Mouse (Mus musculus): ENCODE data around the gene Osbpl6. TPM values are rescaled to one million over a fixed set of nuclear protein-coding genes. Genes with fewer than 3 reads are reported as not detected.

Gene Osbpl6
- polyA plus RNA-seq, 1 experiment from 2014 or later = 23.1 TPM

DNA sequence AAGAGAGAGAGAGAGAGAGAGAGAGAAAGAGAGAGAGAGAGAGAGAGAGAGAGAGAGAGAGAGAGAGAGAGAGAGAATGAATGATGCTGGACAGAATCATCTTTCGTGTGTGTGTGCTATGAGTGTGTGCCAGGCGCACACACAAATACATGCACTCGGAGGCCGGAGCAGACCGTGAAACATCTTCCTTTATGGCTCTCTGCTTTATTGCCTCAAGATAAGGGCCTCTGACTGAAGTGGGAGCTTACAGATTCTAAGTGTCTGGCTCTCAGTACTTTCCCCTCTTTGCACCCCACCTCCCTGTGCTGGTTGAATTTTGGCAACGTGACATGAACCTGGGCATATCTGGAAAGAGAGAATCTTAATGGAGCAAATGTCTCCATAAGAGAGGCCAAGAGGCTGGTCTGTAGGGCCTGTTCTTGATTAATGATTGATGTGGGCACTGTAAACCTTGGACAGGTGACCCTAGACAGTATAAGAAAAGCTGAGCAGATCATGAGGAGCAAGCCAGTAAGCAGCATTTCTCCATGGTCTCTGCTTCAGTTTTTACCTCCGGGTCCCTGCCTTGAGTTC is 29.4 kb downstream of the Osbpl6 start:
- Histone ChIP-seq H3K9me3 (replicated peaks; ENCODE audit: control insufficient read depth, low read length, poor library complexity, severe bottlenecking) (no peaks in the 10 kb centered on the region), H3K27me3 (ENCODE audit: control insufficient read depth, insufficient read depth, low read depth, low read length) (no peaks in the 10 kb centered on the region), H3K9ac (ENCODE audit: low read depth, low read length) (no peak overlapping the region), H3K4me3 (ENCODE audit: low read depth, low read length) (no peak overlapping the region), H3K36me3 (ENCODE audit: control insufficient read depth, insufficient read depth, low read length) (no peaks in the 10 kb centered on the region), H3K4me2 (ENCODE audit: low read length) (no peak overlapping the region), H3K27ac (ENCODE audit: low read length) (no peak overlapping the region), H3K4me1 (ENCODE audit: control insufficient read depth, insufficient read depth, low read length) (peaks cover 14% of the 10 kb centered on the region)
- no peak for ATAC-seq
- 88% methylated on average over 7 of the region's 7 CpGs for WGBS

DNA sequence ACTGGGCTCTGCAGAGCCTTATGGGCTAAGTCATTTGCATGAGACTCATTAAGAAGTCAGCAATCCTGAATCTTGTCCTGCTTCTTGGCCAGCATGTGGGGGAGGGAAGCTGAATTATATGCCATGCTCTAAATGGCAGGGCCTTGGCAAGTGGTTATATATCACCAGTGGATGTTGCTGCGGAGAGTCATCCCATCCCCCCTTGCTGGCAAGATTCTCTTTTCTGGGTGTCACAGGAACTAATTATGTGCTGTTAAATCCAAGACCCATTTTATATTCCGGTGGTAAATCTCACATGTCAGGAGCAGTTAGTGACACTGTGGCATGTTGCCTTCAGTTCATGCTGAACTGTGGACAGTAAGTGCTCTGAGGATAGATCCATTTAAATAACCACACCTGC is 31.1 kb downstream of the Osbpl6 start:
- Histone ChIP-seq H3K9me3 (replicated peaks; ENCODE audit: control insufficient read depth, low read length, poor library complexity, severe bottlenecking) (no peaks in the 10 kb centered on the region), H3K27me3 (ENCODE audit: control insufficient read depth, insufficient read depth, low read depth, low read length) (no peaks in the 10 kb centered on the region), H3K27ac (ENCODE audit: low read length) (no peak overlapping the region), H3K4me2 (ENCODE audit: low read length) (no peak overlapping the region), H3K9ac (ENCODE audit: low read depth, low read length) (no peak overlapping the region), H3K4me3 (ENCODE audit: low read depth, low read length) (no peak overlapping the region), H3K4me1 (ENCODE audit: control insufficient read depth, insufficient read depth, low read length) (peaks cover 21% of the 10 kb centered on the region), H3K36me3 (ENCODE audit: control insufficient read depth, insufficient read depth, low read length) (no peaks in the 10 kb centered on the region)
- ATAC-seq = no peak
- WGBS = 72% methylated on average over 2 of the region's 2 CpGs

DNA sequence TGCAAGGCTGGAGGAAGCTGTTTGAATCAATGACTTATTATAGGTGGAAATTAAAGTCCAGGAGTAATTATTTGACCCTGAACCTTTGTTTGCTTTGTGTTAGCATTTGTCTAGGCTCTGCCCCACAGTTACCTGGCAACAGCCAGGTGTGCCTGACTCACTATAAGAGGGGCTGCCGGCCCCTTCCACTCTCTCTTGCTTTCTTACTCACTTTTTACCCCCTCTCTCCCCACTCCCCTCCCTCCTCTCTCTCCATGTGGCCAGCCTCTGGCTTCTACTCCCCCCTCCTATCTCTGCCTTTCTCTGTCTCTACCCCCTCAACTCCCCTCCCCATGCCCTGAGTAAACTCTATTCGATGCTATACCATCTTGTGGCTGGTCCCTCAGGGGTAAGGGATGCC is 33.2 kb downstream of the Osbpl6 start:
- Histone ChIP-seq H3K36me3 (ENCODE audit: control insufficient read depth, insufficient read depth, low read length) (no peaks in the 10 kb centered on the region), H3K9ac (ENCODE audit: low read depth, low read length) (no peak overlapping the region), H3K27ac (ENCODE audit: low read length) (no peak overlapping the region), H3K9me3 (replicated peaks; ENCODE audit: control insufficient read depth, low read length, poor library complexity, severe bottlenecking) (no peaks in the 10 kb centered on the region), H3K4me3 (ENCODE audit: low read depth, low read length) (no peak overlapping the region), H3K4me1 (ENCODE audit: control insufficient read depth, insufficient read depth, low read length) (peaks cover 21% of the 10 kb centered on the region), H3K27me3 (ENCODE audit: control insufficient read depth, insufficient read depth, low read depth, low read length) (no peaks in the 10 kb centered on the region), H3K4me2 (ENCODE audit: low read length) (no peak overlapping the region)
- peak; percentile 33; the same call in 1 of the 2 replicates for ATAC-seq
- WGBS = 47% methylated on average over 2 of the region's 2 CpGs

DNA sequence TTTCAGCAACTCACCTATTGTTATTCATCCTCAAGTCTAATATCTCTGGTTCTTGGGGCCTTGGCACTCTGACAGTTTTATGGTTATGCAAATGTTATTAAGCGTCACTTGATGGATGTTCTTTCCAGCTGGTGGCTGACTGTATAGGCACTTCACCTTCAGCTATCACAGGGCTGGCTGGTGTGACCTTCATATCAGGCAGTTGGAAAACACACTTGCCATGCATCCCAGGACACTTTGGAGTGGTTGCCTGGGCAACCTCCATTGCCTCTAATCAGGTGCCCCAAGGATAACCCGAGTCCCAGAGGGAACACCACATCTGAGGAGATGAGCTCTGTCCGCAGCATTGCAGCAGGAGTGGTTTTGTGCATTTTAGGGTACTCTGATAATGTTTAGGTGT is 35.8 kb downstream of the Osbpl6 start:
- Histone ChIP-seq H3K4me1 (ENCODE audit: control insufficient read depth, insufficient read depth, low read length) (peaks cover 21% of the 10 kb centered on the region), H3K4me2 (ENCODE audit: low read length) (no peak overlapping the region), H3K9me3 (replicated peaks; ENCODE audit: control insufficient read depth, low read length, poor library complexity, severe bottlenecking) (no peaks in the 10 kb centered on the region), H3K9ac (ENCODE audit: low read depth, low read length) (no peak overlapping the region), H3K27ac (ENCODE audit: low read length) (peak overlapping the region; percentile 35; the same call in 1 of the 2 replicates), H3K27me3 (ENCODE audit: control insufficient read depth, insufficient read depth, low read depth, low read length) (no peaks in the 10 kb centered on the region), H3K4me3 (ENCODE audit: low read depth, low read length) (no peak overlapping the region), H3K36me3 (ENCODE audit: control insufficient read depth, insufficient read depth, low read length) (no peaks in the 10 kb centered on the region)
- peak; percentile 27; the same call in 1 of the 2 replicates for ATAC-seq
- WGBS = 30% methylated on average over 3 of the region's 3 CpGs

DNA sequence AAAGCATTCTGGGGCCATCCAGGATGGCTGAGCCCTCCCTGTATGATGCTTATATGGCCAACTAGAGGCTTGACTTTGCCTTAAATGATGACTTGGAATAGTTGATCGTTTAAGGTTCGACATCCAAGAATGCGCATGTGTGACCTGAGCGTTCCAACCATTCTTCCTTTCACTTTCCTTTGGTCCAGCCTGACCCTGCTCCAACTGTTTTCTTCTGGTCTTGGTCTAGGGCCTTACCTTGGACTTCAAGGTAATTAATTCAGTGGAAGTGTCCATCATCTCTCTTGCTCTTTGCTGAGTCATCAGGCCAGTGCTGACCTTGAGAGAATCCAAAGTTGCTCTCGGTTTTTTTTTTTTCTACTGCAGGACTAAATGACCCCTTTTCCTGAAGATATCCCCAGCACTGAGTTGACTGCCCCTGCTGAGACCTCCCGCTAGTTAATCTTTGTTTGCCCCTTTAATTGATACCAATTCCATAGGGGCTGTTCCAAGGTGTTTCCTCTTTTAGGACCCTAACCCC is 43.6 kb downstream of the Osbpl6 start:
- ATAC-seq = no peak
- Histone ChIP-seq H3K4me3 (ENCODE audit: low read depth, low read length) (no peak overlapping the region), H3K9ac (ENCODE audit: low read depth, low read length) (no peak overlapping the region), H3K4me2 (ENCODE audit: low read length) (no peak overlapping the region), H3K27ac (ENCODE audit: low read length) (no peak overlapping the region), H3K27me3 (ENCODE audit: control insufficient read depth, insufficient read depth, low read depth, low read length) (no peaks in the 10 kb centered on the region), H3K9me3 (replicated peaks; ENCODE audit: control insufficient read depth, low read length, poor library complexity, severe bottlenecking) (no peaks in the 10 kb centered on the region), H3K4me1 (ENCODE audit: control insufficient read depth, insufficient read depth, low read length) (no peaks in the 10 kb centered on the region), H3K36me3 (ENCODE audit: control insufficient read depth, insufficient read depth, low read length) (no peaks in the 10 kb centered on the region)
- WGBS = 88% methylated on average over 6 of the region's 6 CpGs

DNA sequence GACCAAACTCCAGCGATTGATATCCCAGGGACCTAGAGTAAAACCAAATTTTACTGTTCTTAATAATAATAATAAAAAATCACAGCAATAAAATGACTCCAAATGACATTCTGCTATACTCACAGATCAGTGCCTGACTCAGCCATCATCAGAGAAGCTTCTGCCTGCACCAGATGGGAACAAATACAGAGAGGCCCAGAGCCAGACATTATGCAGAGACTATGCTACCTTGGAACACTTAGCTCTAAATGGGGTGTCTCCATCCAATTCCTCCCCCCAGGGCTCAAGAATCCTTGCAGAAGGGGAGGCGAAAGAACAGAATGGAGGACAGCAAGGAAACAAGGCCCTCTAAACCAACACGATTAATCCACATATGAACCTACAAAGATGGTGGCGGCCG is 60.4 kb downstream of the Osbpl6 start:
- Histone ChIP-seq H3K4me1 (ENCODE audit: control insufficient read depth, insufficient read depth, low read length) (no peaks in the 10 kb centered on the region), H3K4me3 (ENCODE audit: low read depth, low read length) (no peak overlapping the region), H3K27me3 (ENCODE audit: control insufficient read depth, insufficient read depth, low read depth, low read length) (no peaks in the 10 kb centered on the region), H3K9me3 (replicated peaks; ENCODE audit: control insufficient read depth, low read length, poor library complexity, severe bottlenecking) (no peaks in the 10 kb centered on the region), H3K4me2 (ENCODE audit: low read length) (no peak overlapping the region), H3K27ac (ENCODE audit: low read length) (no peak overlapping the region), H3K36me3 (ENCODE audit: control insufficient read depth, insufficient read depth, low read length) (no peaks in the 10 kb centered on the region), H3K9ac (ENCODE audit: low read depth, low read length) (no peak overlapping the region)
- 98% methylated on average over 5 of the region's 5 CpGs for WGBS
- no peak for ATAC-seq

DNA sequence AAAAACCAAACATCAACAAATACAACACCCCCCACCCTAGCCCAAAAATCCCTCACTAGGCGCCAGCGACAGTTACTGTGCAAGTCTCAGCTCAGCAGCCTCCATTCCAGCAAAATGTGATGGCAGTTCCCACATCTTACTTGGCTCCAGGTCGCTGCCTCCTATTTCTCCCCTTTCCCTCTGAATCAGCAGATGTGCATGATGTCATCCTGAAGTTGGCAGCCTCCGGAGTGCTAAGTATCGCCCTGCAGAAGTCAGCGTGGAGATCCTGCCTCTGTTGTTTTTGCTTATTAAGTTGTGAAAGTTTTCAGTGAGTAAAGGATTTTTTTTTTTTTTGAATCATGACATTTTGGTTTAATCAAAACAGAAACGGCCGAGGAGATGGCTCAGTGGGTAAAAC is 61.9 kb downstream of the Osbpl6 start:
- Histone ChIP-seq H3K9ac (ENCODE audit: low read depth, low read length) (no peak overlapping the region), H3K36me3 (ENCODE audit: control insufficient read depth, insufficient read depth, low read length) (no peaks in the 10 kb centered on the region), H3K4me1 (ENCODE audit: control insufficient read depth, insufficient read depth, low read length) (no peaks in the 10 kb centered on the region), H3K27me3 (ENCODE audit: control insufficient read depth, insufficient read depth, low read depth, low read length) (no peaks in the 10 kb centered on the region), H3K4me2 (ENCODE audit: low read length) (no peak overlapping the region), H3K9me3 (replicated peaks; ENCODE audit: control insufficient read depth, low read length, poor library complexity, severe bottlenecking) (no peaks in the 10 kb centered on the region), H3K27ac (ENCODE audit: low read length) (no peak overlapping the region), H3K4me3 (ENCODE audit: low read depth, low read length) (no peak overlapping the region)
- no peak for ATAC-seq
- WGBS = 75% methylated on average over 8 of the region's 8 CpGs

DNA sequence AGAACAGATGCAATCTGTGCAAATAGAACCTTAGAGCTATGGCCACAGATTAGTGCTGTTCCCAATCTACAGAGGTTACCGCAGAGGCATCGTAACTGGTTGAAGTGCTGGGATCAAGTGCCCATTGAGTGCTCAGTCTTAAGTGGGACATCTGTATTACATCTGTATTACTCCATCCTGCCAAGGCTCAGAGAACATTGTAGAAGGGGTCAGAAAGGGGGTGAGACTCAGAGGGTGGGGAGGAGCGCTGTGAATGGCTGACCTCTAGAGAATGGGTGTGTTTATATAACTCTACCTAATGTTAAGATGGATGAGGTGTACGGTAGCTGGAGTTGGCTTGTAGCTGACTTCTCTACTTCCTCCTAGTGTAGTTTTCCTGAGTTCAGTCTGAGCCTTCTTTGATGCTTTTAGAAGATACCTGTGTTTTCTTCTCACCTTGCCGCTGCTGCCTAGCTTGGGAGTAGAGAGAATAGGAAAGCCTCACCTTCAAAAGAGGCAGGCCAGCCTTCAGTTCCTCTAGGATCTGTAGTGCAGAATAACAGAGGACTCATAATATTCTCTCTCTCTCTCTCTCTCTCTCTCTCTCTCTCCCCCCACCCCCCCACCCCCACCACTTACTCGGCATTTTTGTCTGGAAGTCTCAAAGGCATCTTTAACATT is 62.9 kb downstream of the Osbpl6 start:
- H3K9ac ChIP-seq (ENCODE audit: low read depth, low read length) = no peak overlapping the region
- H3K27ac ChIP-seq (ENCODE audit: low read length) = no peak overlapping the region
- no peaks in the 10 kb centered on the region for H3K9me3 ChIP-seq (replicated peaks; ENCODE audit: control insufficient read depth, low read length, poor library complexity, severe bottlenecking)
- H3K27me3 ChIP-seq (ENCODE audit: control insufficient read depth, insufficient read depth, low read depth, low read length) = no peaks in the 10 kb centered on the region
- no peaks in the 10 kb centered on the region for H3K36me3 ChIP-seq (ENCODE audit: control insufficient read depth, insufficient read depth, low read length)
- 0 out of 2 replicates have a peak, but pooled peaks have one; percentile 56 for ATAC-seq
- no peak overlapping the region for H3K4me2 ChIP-seq (ENCODE audit: low read length)
- H3K4me3 ChIP-seq (ENCODE audit: low read depth, low read length) = no peak overlapping the region
- WGBS = 78% methylated on average over 6 of the region's 6 CpGs
- no peaks in the 10 kb centered on the region for H3K4me1 ChIP-seq (ENCODE audit: control insufficient read depth, insufficient read depth, low read length)

DNA sequence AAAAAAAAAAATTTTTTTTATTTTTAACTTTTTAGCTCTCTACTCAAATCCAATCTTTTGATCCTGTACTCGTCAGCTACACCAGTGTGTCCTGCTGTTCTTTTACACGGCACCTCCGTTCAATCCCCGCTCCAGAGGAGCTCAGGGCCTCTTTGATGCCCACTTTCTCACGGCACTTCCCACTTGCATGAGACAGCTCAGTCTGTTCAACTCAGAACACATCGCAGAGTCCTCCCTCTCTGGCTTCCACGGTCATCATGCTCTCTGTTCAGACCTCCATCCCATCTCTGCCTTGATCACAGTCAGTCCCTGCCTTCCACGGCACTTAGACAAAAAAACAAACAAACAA is 63.4 kb downstream of the Osbpl6 start:
- H3K4me1 ChIP-seq (ENCODE audit: control insufficient read depth, insufficient read depth, low read length) = no peaks in the 10 kb centered on the region
- no peak overlapping the region for H3K27ac ChIP-seq (ENCODE audit: low read length)
- H3K36me3 ChIP-seq (ENCODE audit: control insufficient read depth, insufficient read depth, low read length) = no peaks in the 10 kb centered on the region
- H3K4me3 ChIP-seq (ENCODE audit: low read depth, low read length) = no peak overlapping the region
- 41% methylated on average over 8 of the region's 8 CpGs for WGBS
- no peak overlapping the region for H3K4me2 ChIP-seq (ENCODE audit: low read length)
- H3K9ac ChIP-seq (ENCODE audit: low read depth, low read length) = no peak overlapping the region
- no peaks in the 10 kb centered on the region for H3K27me3 ChIP-seq (ENCODE audit: control insufficient read depth, insufficient read depth, low read depth, low read length)
- H3K9me3 ChIP-seq (replicated peaks; ENCODE audit: control insufficient read depth, low read length, poor library complexity, severe bottlenecking) = no peaks in the 10 kb centered on the region
- ATAC-seq = peak; percentile 71
